In genomic region chr9:37530888-37531705, GRCm38 (mm10) we compare ENCODE assay signal across 8 mouse cellular contexts. TPM values are rescaled to one million over a fixed set of nuclear protein-coding genes. Genes with fewer than 3 reads are reported as not detected.
DNase-seq lines count a peak whose midpoint lies in the region; ATAC-seq and TF ChIP-seq lines count a peak whose summit lies in the region.

No protein-coding gene starts in this region.

- H3K27me3 ChIP-seq in Patski: no peaks in the 10 kb centered on the region
- peaks cover 31% of the 10 kb centered on the region for H3K27me3 ChIP-seq in forebrain, postnatal 0 days (ENCODE audit: insufficient read depth, low read length)
- peaks cover 22% of the 10 kb centered on the region for H3K27me3 ChIP-seq in intestine, postnatal 0 days (replicated peaks; ENCODE audit: control insufficient read depth, insufficient read depth, low read length)
- peaks cover 54% of the 10 kb centered on the region for H3K27me3 ChIP-seq in liver, embryonic 16.5 days (ENCODE audit: control insufficient read depth, insufficient read depth, low read depth, low read length)
- H3K27me3 ChIP-seq in neural tube, embryonic 13.5 days: peaks cover 70% of the 10 kb centered on the region

- ATAC-seq in Patski: peak; percentile 64
- ATAC-seq in forebrain, postnatal 0 days: peak; percentile 89
- peak; percentile 93 for ATAC-seq in intestine, postnatal 0 days
- ATAC-seq in liver, embryonic 16.5 days (ENCODE audit: low read depth): peak; percentile 58
- peak; percentile 51; the same call in 1 of the 2 replicates for ATAC-seq in neural tube, embryonic 13.5 days (ENCODE audit: low read depth)
- no peak for ATAC-seq in erythroid progenitor cell, adult 5-6 weeks (replicated peaks; ENCODE audit: low FRiP score, poor library complexity, severe bottlenecking)

- TF ChIP-seq POLR2A in brain, embryonic 14.5 days (IDR thresholded peaks at IDR 0.05; ENCODE audit: borderline replicate concordance, extremely low read depth, insufficient read depth, insufficient read length, poor library complexity, severe bottlenecking): no peak

- WGBS in forebrain, postnatal 0 days: 3% methylated on average over 31 of the region's 31 CpGs
- 3% methylated on average over 31 of the region's 31 CpGs for WGBS in intestine, postnatal 0 days
- 8% methylated on average over 31 of the region's 31 CpGs for WGBS in liver, embryonic 16.5 days (ENCODE audit: insufficient replicate concordance)
- WGBS in neural tube, embryonic 13.5 days: under 1% methylated on average over 31 of the region's 31 CpGs

- in situ Hi-C loops in Patski (cut with MboI; ENCODE audit: low pct_unique_long_range_greater_than_20kb): no loop called here

- CTCF ChIA-PET in Patski (lab: Charles Lee): interaction anchor here (1.2 to 2.6 kb wide), 4 partner anchors 13 to 68 kb away, joined by 3 to 11 read pairs (median 4); no protein-coding TSS in a partner anchor

- no peak for DNase-seq in Patski (ENCODE audit: low read depth, low spot score)
- peak; percentile 74 for DNase-seq in brain, embryonic 14.5 days (ENCODE audit: low read depth)
- peak; percentile 82 for DNase-seq in forebrain, postnatal 0 days
- no peak for DNase-seq in thymus, postnatal 14 days

- no peak overlapping the region for H3K27ac ChIP-seq in forebrain, postnatal 0 days (ENCODE audit: low read depth, low read length)
- H3K27ac ChIP-seq in intestine, postnatal 0 days (ENCODE audit: low read depth, low read length): peak overlapping the region; percentile 54
- no peak overlapping the region for H3K27ac ChIP-seq in liver, embryonic 16.5 days (ENCODE audit: low read length)
- peak overlapping the region; percentile 64 for H3K27ac ChIP-seq in neural tube, embryonic 13.5 days (replicated peaks)

- peak; percentile 72 for TF ChIP-seq CTCF in Patski (IDR thresholded peaks at IDR 0.05)
- peak; percentile 52 for TF ChIP-seq CTCF in brain, embryonic 14.5 days (IDR thresholded peaks at IDR 0.05; ENCODE audit: borderline replicate concordance, extremely low read depth, insufficient read depth, insufficient read length)
- peak; percentile 68 for TF ChIP-seq CTCF in forebrain, postnatal 0 days (IDR thresholded peaks at IDR 0.05; ENCODE audit: low read depth)
- TF ChIP-seq CTCF in intestine, postnatal 0 days (IDR thresholded peaks at IDR 0.05; ENCODE audit: low read depth): peak; percentile 76

- H3K9ac ChIP-seq in forebrain, postnatal 0 days: peak overlapping the region; percentile 26; the same call in 1 of the 2 replicates
- peak overlapping the region; percentile 23; the same call in 1 of the 2 replicates for H3K9ac ChIP-seq in intestine, postnatal 0 days (ENCODE audit: low read depth, low read length)
- H3K9ac ChIP-seq in liver, embryonic 16.5 days (ENCODE audit: low read depth, low read length): no peak overlapping the region
- peak overlapping the region; percentile 56 for H3K9ac ChIP-seq in neural tube, embryonic 13.5 days

- peak overlapping the region; percentile 33 for H3K4me3 ChIP-seq in forebrain, postnatal 0 days (ENCODE audit: low read depth, low read length)
- peak overlapping the region; percentile 45 for H3K4me3 ChIP-seq in intestine, postnatal 0 days (ENCODE audit: low read depth, low read length)
- H3K4me3 ChIP-seq in liver, embryonic 16.5 days (ENCODE audit: low read depth, low read length): peak overlapping the region; percentile 36
- peak overlapping the region; percentile 38 for H3K4me3 ChIP-seq in neural tube, embryonic 13.5 days

- no peaks in the 10 kb centered on the region for H3K9me3 ChIP-seq in forebrain, postnatal 0 days (ENCODE audit: low read length)
- H3K9me3 ChIP-seq in intestine, postnatal 0 days (ENCODE audit: control insufficient read depth): no peaks in the 10 kb centered on the region
- no peaks in the 10 kb centered on the region for H3K9me3 ChIP-seq in liver, embryonic 16.5 days (replicated peaks; ENCODE audit: control insufficient read depth, low read length)
- no peaks in the 10 kb centered on the region for H3K9me3 ChIP-seq in neural tube, embryonic 13.5 days

- H3K4me1 ChIP-seq in forebrain, postnatal 0 days (ENCODE audit: insufficient read depth): no peaks in the 10 kb centered on the region
- H3K4me1 ChIP-seq in intestine, postnatal 0 days (replicated peaks; ENCODE audit: control insufficient read depth, insufficient read depth, low read length): peaks cover 7% of the 10 kb centered on the region; the same call in 1 of the 2 replicates
- H3K4me1 ChIP-seq in liver, embryonic 16.5 days (ENCODE audit: control insufficient read depth, low read depth, low read length): peaks cover 3% of the 10 kb centered on the region
- peaks cover 38% of the 10 kb centered on the region for H3K4me1 ChIP-seq in neural tube, embryonic 13.5 days (replicated peaks)

- H3K36me3 ChIP-seq in forebrain, postnatal 0 days (ENCODE audit: insufficient read depth): peaks cover 4% of the 10 kb centered on the region; the same call in 1 of the 2 replicates
- H3K36me3 ChIP-seq in intestine, postnatal 0 days (ENCODE audit: control insufficient read depth, insufficient read depth): peaks cover 4% of the 10 kb centered on the region; the same call in 1 of the 2 replicates
- H3K36me3 ChIP-seq in liver, embryonic 16.5 days (ENCODE audit: control insufficient read depth, insufficient read depth): no peaks in the 10 kb centered on the region
- 0 out of 2 replicates have a peak, but pooled peaks cover 9% of the 10 kb centered on the region for H3K36me3 ChIP-seq in neural tube, embryonic 13.5 days

- peak overlapping the region; percentile 58 for H3K4me2 ChIP-seq in forebrain, postnatal 0 days (ENCODE audit: low read depth)
- peak overlapping the region; percentile 95 for H3K4me2 ChIP-seq in intestine, postnatal 0 days (replicated peaks; ENCODE audit: low read depth)
- peak overlapping the region; percentile 56 for H3K4me2 ChIP-seq in liver, embryonic 16.5 days (ENCODE audit: low read depth, low read length)
- H3K4me2 ChIP-seq in neural tube, embryonic 13.5 days: peak overlapping the region; percentile 62

- POLR2A ChIA-PET in Patski (lab: Charles Lee): interaction anchor here (0.7 kb wide), 1 partner anchor 42 kb away, joined by 3 read pairs; the partner anchor contains the start of gene Msantd2

RNA-seq across cellular contexts. Expression of gene Esam, which starts 3.2 kb away (rescaled TPM):
- 83.1 TPM for polyA plus RNA-seq in Patski (2021)
- 32.6 and 34.7 TPM in 2 replicates for polyA plus RNA-seq in brain, embryonic 14.5 days (2012; rRNA removed)
- total RNA-seq in forebrain, postnatal 0 days (2014; rRNA removed): 29.0 and 144 TPM in 2 replicates
- 36.3 and 37.3 TPM in 2 replicates for polyA plus RNA-seq in forebrain, postnatal 0 days (2015; fragmentation: Nextera tagmentation; extraction: Ambion mirVana)
- 27.5 and 28.6 TPM in 2 replicates for polyA plus RNA-seq in intestine, postnatal 0 days (2015; fragmentation: Nextera tagmentation; extraction: Ambion mirVana)
- 15.7 and 16.0 TPM in 2 replicates for polyA plus RNA-seq in liver, embryonic 16.5 days (2015; fragmentation: Nextera tagmentation; extraction: Ambion mirVana)
- polyA plus RNA-seq in neural tube, embryonic 13.5 days (2015; fragmentation: Nextera tagmentation; extraction: Ambion mirVana): 41.5 and 42.5 TPM in 2 replicates
- not detected in 2 replicates for total RNA-seq in erythroid progenitor cell, adult 5-6 weeks (2015; ENCODE audit: low replicate concordance)
- not detected in 2 replicates for total RNA-seq in erythroid progenitor cell, adult 5-6 weeks (2017; ENCODE audit: low replicate concordance)

RNA-seq across cellular contexts. Expression of gene Vsig2, which starts 8.0 kb away (rescaled TPM):
- polyA plus RNA-seq in Patski (2021): 1.8 TPM
- 2.9 and 4.3 TPM in 2 replicates for polyA plus RNA-seq in brain, embryonic 14.5 days (2012; rRNA removed)
- 2.4 and 2.5 TPM in 2 replicates for total RNA-seq in forebrain, postnatal 0 days (2014; rRNA removed)
- polyA plus RNA-seq in forebrain, postnatal 0 days (2015; fragmentation: Nextera tagmentation; extraction: Ambion mirVana): 1.2 and 1.3 TPM in 2 replicates
- 6.1 and 10.3 TPM in 2 replicates for polyA plus RNA-seq in intestine, postnatal 0 days (2015; fragmentation: Nextera tagmentation; extraction: Ambion mirVana)
- 0.16 and 0.34 TPM in 2 replicates for polyA plus RNA-seq in liver, embryonic 16.5 days (2015; fragmentation: Nextera tagmentation; extraction: Ambion mirVana)
- polyA plus RNA-seq in neural tube, embryonic 13.5 days (2015; fragmentation: Nextera tagmentation; extraction: Ambion mirVana): 1.1 and 2.1 TPM in 2 replicates
- total RNA-seq in erythroid progenitor cell, adult 5-6 weeks (2015; ENCODE audit: low replicate concordance): not detected in 2 replicates
- not detected in 2 replicates for total RNA-seq in erythroid progenitor cell, adult 5-6 weeks (2017; ENCODE audit: low replicate concordance)

RNA-seq across cellular contexts. Expression of gene Nrgn, which starts 21.6 kb away (rescaled TPM):
- 0.21 TPM for polyA plus RNA-seq in Patski (2021)
- polyA plus RNA-seq in brain, embryonic 14.5 days (2012; rRNA removed): 9.2 and 12.3 TPM in 2 replicates
- 76.2 and 112 TPM in 2 replicates for total RNA-seq in forebrain, postnatal 0 days (2014; rRNA removed)
- polyA plus RNA-seq in forebrain, postnatal 0 days (2015; fragmentation: Nextera tagmentation; extraction: Ambion mirVana): 152 and 176 TPM in 2 replicates
- 1.2 and 1.9 TPM in 2 replicates for polyA plus RNA-seq in intestine, postnatal 0 days (2015; fragmentation: Nextera tagmentation; extraction: Ambion mirVana)
- 4.9 and 6.3 TPM in 2 replicates for polyA plus RNA-seq in liver, embryonic 16.5 days (2015; fragmentation: Nextera tagmentation; extraction: Ambion mirVana)
- polyA plus RNA-seq in neural tube, embryonic 13.5 days (2015; fragmentation: Nextera tagmentation; extraction: Ambion mirVana): 10.0 and 11.3 TPM in 2 replicates
- 1.1 and 3.8 TPM in 2 replicates for total RNA-seq in erythroid progenitor cell, adult 5-6 weeks (2015; ENCODE audit: low replicate concordance)
- 2.3 TPM in 1 of 2 replicates, not detected in the other for total RNA-seq in erythroid progenitor cell, adult 5-6 weeks (2017; ENCODE audit: low replicate concordance)

RNA-seq across cellular contexts. Expression of gene Siae, which starts 24.4 kb away (rescaled TPM):
- polyA plus RNA-seq in Patski (2021): 26.7 TPM
- polyA plus RNA-seq in brain, embryonic 14.5 days (2012; rRNA removed): 5.7 and 7.8 TPM in 2 replicates
- 9.2 and 13.8 TPM in 2 replicates for total RNA-seq in forebrain, postnatal 0 days (2014; rRNA removed)
- polyA plus RNA-seq in forebrain, postnatal 0 days (2015; fragmentation: Nextera tagmentation; extraction: Ambion mirVana): 8.9 and 13.7 TPM in 2 replicates
- 15.0 and 22.1 TPM in 2 replicates for polyA plus RNA-seq in intestine, postnatal 0 days (2015; fragmentation: Nextera tagmentation; extraction: Ambion mirVana)
- 5.4 and 5.5 TPM in 2 replicates for polyA plus RNA-seq in liver, embryonic 16.5 days (2015; fragmentation: Nextera tagmentation; extraction: Ambion mirVana)
- polyA plus RNA-seq in neural tube, embryonic 13.5 days (2015; fragmentation: Nextera tagmentation; extraction: Ambion mirVana): 8.9 and 13.7 TPM in 2 replicates
- total RNA-seq in erythroid progenitor cell, adult 5-6 weeks (2015; ENCODE audit: low replicate concordance): 2.2 and 2.5 TPM in 2 replicates
- total RNA-seq in erythroid progenitor cell, adult 5-6 weeks (2017; ENCODE audit: low replicate concordance): 3.6 and 5.9 TPM in 2 replicates

RNA-seq across cellular contexts. Expression of gene Msantd2, which starts 42.0 kb away (rescaled TPM):
- polyA plus RNA-seq in Patski (2021): 33.1 TPM
- 65.0 and 72.6 TPM in 2 replicates for polyA plus RNA-seq in brain, embryonic 14.5 days (2012; rRNA removed)
- total RNA-seq in forebrain, postnatal 0 days (2014; rRNA removed): 43.3 and 122 TPM in 2 replicates
- 15.3 and 19.5 TPM in 2 replicates for polyA plus RNA-seq in forebrain, postnatal 0 days (2015; fragmentation: Nextera tagmentation; extraction: Ambion mirVana)
- 7.4 and 8.8 TPM in 2 replicates for polyA plus RNA-seq in intestine, postnatal 0 days (2015; fragmentation: Nextera tagmentation; extraction: Ambion mirVana)
- polyA plus RNA-seq in liver, embryonic 16.5 days (2015; fragmentation: Nextera tagmentation; extraction: Ambion mirVana): 2.5 and 2.7 TPM in 2 replicates
- 33.4 and 33.7 TPM in 2 replicates for polyA plus RNA-seq in neural tube, embryonic 13.5 days (2015; fragmentation: Nextera tagmentation; extraction: Ambion mirVana)
- total RNA-seq in erythroid progenitor cell, adult 5-6 weeks (2015; ENCODE audit: low replicate concordance): 5.0 and 8.3 TPM in 2 replicates
- total RNA-seq in erythroid progenitor cell, adult 5-6 weeks (2017; ENCODE audit: low replicate concordance): 0.91 and 1.0 TPM in 2 replicates

Comparison
In these comparisons a context has a peak if more than half of its experiments do, and no peak if none do; other contexts are left out.
1. DNase-seq: peak in brain, embryonic 14.5 days (single experiment) and forebrain, postnatal 0 days (single experiment); none in Patski (single experiment) and thymus, postnatal 14 days (single experiment).
2. H3K27ac ChIP-seq: peak in intestine, postnatal 0 days (single experiment) and neural tube, embryonic 13.5 days (single experiment); none in forebrain, postnatal 0 days (single experiment) and liver, embryonic 16.5 days (single experiment).
3. RNA of gene Nrgn, which starts 21.6 kb away (polyA plus RNA-seq): 152 to 176 TPM in forebrain, postnatal 0 days; 10.0 to 11.3 TPM in neural tube, embryonic 13.5 days, 9.2 to 12.3 TPM in brain, embryonic 14.5 days, 4.9 to 6.3 TPM in liver, embryonic 16.5 days, 1.2 to 1.9 TPM in intestine, postnatal 0 days and 0.21 TPM in Patski (single experiment); every median in the first group is over 10 times any median in the second.
4. Peak in every context shown above with its lines, with median percentiles within 50 percentile points of each other: CTCF ChIP-seq, H3K4me2 ChIP-seq and H3K4me3 ChIP-seq.